Mouse (Mus musculus) thymus, postnatal 10 days (tissue): ENCODE results near the gene Arhgap4.
A peak's percentile ranks its signal among the peaks of the same experiment; 100 is the strongest.

ENCODE experiments used
- DNase-seq, 2 experiments: peaks; one replicate each; pipeline ENCODE4 v3.0.0; 2021; ENCODE audit warnings: low spot score in 2 of 2

Gene Arhgap4

DNA sequence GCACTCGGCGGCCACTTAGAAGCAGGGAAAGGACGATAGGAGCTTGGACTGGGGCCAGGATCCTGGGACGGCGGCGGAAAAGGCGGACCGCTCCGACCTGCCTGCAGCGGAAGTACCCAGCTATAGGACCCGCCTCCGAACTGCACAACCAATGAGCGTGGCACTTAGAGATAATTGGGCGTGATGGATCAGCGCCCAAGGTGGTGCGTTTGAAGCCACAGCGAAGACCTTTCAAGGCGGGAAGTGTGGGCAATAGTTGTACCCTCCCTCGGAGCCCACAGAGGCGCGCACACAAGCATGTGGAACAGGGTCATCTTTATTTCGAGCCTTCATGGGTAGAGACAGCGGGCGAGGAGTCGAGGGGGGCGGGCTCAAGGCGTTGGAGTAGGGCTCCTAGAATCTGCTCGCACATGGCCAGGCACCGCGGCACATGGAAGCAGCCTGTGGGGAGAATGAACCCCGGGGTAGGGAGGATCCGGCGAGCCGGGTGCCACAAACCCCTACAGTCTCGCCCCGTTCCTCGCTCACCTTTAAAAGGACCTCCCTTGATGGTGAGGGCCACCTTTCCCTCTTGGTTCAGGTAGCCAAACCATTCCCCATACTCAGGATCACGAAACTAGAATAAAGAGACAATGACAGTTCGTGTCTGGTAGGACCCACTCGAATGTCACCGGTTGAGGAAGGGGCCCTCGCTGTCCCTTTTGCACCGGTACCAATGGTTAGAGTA lies at the start of gene Arhgap4, which contains the start of gene Naa10:
Arhgap4 (minus strand) TSS at position 48 of the 727 bp plus-strand sequence.
Naa10 (minus strand) TSS at position 122 of the 727 bp plus-strand sequence.
- DNase-seq = peak; percentile 63 to 70

DNA sequence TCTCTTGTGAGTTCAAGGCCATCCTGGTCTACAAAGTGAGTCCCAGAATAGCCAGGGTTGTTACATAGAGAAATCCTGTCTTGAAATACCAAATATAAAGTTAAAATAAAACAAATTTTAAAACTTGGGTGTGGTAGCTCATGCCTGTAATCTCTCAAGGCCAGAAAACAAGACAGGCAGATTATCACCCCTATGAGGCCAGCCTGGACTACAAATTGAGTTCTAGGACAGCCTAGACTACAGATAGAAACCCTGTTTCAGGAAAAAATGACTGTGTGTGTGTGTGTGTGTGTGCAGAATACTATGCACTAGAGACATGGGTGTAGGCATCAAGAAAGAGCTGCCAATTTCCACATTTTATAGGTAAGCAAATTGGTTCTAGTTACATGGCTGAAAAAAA lies 49.1 kb upstream of the Arhgap4 start:
- DNase-seq = no peak

GRCm38 (mm10) chrX:73969729-73970128 lies 48.1 kb upstream of the Arhgap4 start:
- no peak for DNase-seq

DNA sequence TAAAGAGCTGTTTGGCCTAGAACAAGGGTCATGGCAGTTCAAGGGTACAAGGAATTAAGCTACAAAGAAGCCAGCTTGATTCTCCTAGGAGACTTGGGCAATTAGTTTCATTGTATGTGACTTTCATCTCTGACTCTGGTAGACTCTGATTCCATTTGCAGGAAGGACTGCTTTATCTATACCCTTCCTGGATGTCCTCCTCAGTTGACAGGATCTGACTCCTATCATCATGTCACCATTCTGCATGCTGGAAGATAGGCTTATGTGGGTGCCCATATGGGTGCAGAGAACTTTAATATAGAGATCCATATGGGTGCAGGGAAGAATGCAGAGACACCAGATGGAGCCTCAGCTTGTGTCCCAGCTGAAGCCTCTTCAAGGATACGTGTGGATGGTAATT lies 47.5 kb upstream of the Arhgap4 start:
- DNase-seq = no peak

- peak; percentile 75 to 79 for DNase-seq
These were observed 45.8 kb upstream of the Arhgap4 start for GRCm38 (mm10) chrX:73967177-73968075.

GRCm38 (mm10) chrX:73966248-73967176 lies 44.8 kb upstream of the Arhgap4 start, which contains the start of gene Hcfc1:
Hcfc1 (minus strand) TSS chrX:73966357.
- peak; percentile 83 to 84 for DNase-seq

- DNase-seq = peak; percentile 68 to 71
These were observed 43.6 kb upstream of the Arhgap4 start for GRCm38 (mm10) chrX:73965307-73965706.

DNA sequence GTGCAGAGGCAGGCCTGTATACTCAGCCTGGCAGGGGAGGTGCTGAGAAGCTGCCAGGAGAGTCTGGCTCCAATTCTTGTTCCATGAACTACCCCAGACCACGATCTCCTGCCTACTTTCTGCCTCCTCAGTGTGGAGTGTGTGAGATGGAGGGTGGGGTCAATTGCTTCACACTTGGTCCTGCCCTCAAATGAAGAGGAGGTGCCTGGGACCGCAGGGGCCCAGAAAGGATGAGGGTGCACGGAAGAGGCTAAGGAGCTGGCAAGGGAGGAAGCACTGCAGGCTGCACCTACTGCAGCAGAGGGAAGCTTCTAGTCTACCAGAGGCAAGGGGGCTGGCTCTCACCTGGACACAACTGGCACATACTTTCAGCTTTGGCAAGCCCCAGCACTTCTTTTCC lies 42.7 kb upstream of the Arhgap4 start:
- DNase-seq = peak in 1 of 2 experiments; percentile 14

GRCm38 (mm10) chrX:73954988-73955387 lies 33.3 kb upstream of the Arhgap4 start:
- no peak for DNase-seq

- no peak for DNase-seq
These were observed 30.9 kb upstream of the Arhgap4 start for GRCm38 (mm10) chrX:73952603-73953002.

DNA sequence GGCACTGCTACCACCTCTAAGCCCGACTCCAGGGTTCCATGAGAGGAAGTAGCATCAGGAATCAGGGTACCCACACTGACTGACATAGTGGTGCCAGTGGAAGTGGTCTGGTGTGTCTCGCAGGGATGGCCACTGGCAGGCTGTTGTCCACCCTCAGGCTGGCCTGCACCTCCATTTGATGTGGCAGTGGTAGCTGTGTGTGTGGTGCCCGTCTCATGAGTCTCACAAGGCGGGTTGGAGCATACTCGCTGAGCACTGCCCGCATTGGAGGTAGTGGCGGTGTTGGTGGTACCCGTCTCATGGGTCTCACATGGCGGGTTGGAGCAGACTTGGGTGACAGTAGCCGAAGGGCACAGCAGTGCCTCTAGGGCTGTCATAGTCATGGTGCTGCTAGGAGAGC lies 27.7 kb upstream of the Arhgap4 start:
- no peak for DNase-seq

DNA sequence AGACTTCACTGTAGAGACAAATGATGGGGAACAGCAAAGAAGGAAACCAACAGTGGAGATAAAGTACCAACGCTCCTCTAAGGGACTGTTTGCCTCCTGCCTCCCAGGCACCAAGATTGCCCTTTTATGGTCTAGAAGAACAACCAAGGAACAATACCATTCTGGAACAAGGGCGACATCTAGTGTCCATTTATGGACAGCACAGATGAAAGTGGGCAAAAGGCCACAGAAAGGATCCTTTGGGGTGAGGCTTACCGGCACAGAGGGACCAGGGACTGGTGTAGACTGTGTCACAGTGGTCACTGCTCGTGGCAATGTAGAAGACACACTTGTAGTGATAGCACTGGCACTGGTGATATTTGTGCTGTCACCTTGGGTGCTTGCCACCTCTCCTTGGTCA lies 27.0 kb upstream of the Arhgap4 start:
- peak in 1 of 2 experiments; percentile 42 for DNase-seq

DNA sequence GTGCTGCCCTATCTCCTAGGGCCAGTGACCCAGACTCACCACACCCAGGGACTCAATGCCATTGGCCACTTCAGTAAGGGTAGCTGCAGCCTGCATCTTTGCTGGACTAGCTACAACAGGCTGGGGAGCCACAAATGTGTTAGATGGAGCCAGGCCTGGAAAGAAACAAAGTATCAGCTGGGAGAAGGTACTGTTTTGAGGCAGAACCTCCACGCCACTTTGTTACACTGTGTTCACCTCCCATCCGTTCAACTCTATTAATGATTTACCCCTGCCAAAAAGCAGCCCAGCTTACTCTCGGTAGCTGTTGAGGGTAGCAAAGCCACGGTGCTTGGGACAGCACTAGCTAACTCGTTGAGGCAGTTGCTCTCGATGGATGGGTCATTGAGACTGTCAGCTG lies 25.2 kb upstream of the Arhgap4 start:
- DNase-seq = no peak

DNA sequence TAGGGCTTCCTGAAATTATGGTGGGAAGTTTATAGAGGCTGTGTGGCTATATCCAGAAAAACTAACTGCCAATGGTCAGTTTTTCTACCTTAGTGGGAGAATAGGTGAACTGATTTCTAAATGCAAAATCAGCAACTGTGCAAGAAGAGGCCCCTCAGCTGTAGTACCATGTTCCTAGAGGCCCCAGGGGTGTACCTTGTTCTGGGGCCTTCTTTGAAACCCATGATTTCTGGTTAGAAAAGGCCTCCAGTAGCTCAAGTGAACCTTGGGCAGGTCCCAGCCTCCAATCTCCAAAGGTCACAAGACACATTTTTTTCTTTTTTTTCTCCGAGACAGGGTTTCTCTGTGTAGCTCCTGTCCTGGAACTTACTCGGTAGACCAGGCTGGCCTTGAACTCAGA lies 20.6 kb upstream of the Arhgap4 start:
- DNase-seq = no peak

GRCm38 (mm10) chrX:73941860-73942259 lies 20.2 kb upstream of the Arhgap4 start:
- DNase-seq = no peak

- no peak for DNase-seq
These were observed 10.2 kb upstream of the Arhgap4 start for GRCm38 (mm10) chrX:73931871-73932270.

DNA sequence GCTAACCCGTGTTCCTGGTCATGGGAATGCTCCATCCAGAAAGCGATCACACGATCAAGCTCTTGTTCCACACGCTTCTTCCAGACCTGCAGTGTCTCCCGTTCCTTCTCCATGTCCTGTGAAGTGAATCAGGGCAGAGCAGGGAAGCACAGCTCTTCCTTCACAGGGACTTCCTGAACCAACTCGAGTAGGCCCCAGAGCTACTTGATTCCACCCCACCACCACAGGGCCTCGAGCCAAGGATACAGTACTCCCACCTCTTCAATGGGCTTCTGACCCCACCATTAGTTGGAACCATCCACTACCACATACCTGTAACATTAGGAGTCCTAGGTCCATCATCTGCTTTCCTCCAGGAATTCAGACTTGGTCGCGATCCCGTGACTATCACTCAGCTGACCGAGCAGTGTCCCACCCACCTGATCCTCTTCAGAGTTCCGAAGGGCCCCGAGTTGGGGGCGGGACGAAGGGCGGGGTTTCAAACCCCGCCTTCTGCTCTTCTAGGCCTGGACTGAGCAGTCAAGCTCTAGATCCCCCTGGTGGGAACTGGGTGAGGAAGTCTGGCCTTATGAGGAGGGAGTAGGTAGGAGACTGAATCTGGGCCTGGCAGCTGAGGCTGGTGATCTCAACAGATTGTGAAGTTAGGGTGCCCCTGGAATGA lies 8.9 kb upstream of the Arhgap4 start, which contains the start of gene Renbp:
Renbp (minus strand) TSS at position 449 of the 661 bp plus-strand sequence.
- DNase-seq = peak; percentile 22 to 39

DNA sequence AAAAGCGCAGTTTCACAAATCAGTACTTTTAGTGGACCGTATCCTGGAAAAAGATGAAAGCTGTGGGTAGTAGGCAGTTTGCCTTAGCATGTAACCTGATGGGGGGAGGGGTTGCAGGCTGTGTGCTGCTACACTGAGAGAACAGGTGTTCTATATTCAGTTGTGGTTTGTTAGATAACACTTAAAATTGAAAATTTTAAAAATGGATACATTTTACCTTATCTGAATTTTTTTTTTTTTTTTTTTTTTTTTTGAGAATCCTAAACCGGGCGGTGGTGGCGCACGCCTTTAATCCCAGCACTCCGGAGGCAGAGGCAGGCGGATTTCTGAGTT lies 846 bp upstream of the Arhgap4 start:
- peak in 1 of 2 experiments; percentile 42 for DNase-seq

DNA sequence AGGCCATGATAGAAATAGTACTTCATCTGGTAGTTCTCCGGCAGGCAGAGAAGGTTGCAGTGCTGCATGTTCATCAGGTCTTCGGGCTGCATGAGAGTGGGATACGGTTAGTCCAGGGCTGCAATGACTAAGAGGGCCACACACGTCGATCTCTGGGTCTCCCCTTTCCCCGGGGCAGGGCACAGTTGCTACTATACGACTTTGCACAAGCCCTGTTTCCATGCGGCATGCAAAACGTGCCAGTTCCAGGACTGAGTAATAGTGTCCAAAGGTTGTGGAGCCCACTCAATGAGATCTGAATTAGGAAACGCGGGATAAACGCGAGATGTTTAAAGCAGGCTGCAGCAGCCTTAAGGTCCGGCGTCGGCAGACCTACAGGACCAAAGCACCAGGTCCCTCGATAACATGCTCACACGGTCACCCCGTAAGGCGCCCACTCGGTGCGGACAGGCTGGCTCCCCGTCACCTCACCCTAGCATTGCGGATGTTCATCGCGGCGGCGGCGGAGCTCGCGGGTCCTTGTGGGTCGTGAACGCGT lies 316 bp downstream of the Arhgap4 start:
- DNase-seq = no peak

- no peak for DNase-seq
These were observed 3.0 kb downstream of the Arhgap4 start for GRCm38 (mm10) chrX:73918631-73919030.

GRCm38 (mm10) chrX:73916945-73917344 lies 4.7 kb downstream of the Arhgap4 start:
- no peak for DNase-seq
